Mouse (Mus musculus) E14TG2a.4 (cell line): ENCODE data around the gene Gm9837.

Experiments
- H3K27me3 ChIP-seq: 2 replicates; pipeline ENCODE4 v1.6.1; 2014; ENCODE audit warnings: low read length, control low read depth; ENCODE audit not compliant: insufficient read depth
- H3K36me3 ChIP-seq: 2 replicates; pipeline ENCODE4 v1.6.1; 2014; ENCODE audit warnings: low read length, control low read depth; ENCODE audit not compliant: insufficient read depth
- H3K4me1 ChIP-seq: replicated peaks from 2 replicates; pipeline ENCODE4 v1.6.1; 2014; ENCODE audit warnings: low read depth, low read length, control low read depth
- H3K4me3 ChIP-seq: replicated peaks from 2 replicates; pipeline ENCODE4 v1.5.1; 2014; ENCODE audit warnings: mild to moderate bottlenecking, low read length
- H3K9me3 ChIP-seq: 2 replicates; pipeline ENCODE4 v1.6.1; 2014; ENCODE audit warnings: low read length, control low read depth
- CTCF ChIP-seq: conservative IDR thresholded peaks from 2 replicates; pipeline ENCODE4 v1.5.1; 2014; ENCODE audit warnings: low read length
- NANOG ChIP-seq: IDR thresholded peaks from 2 replicates; pipeline ENCODE4 v1.6.1; 2014; ENCODE audit warnings: borderline replicate concordance, low read length, mixed read lengths
- POU5F1 ChIP-seq: IDR thresholded peaks from 2 replicates; pipeline ENCODE4 v1.6.1; 2014; ENCODE audit warnings: low read length, borderline replicate concordance

Gm9837 gene

DNA sequence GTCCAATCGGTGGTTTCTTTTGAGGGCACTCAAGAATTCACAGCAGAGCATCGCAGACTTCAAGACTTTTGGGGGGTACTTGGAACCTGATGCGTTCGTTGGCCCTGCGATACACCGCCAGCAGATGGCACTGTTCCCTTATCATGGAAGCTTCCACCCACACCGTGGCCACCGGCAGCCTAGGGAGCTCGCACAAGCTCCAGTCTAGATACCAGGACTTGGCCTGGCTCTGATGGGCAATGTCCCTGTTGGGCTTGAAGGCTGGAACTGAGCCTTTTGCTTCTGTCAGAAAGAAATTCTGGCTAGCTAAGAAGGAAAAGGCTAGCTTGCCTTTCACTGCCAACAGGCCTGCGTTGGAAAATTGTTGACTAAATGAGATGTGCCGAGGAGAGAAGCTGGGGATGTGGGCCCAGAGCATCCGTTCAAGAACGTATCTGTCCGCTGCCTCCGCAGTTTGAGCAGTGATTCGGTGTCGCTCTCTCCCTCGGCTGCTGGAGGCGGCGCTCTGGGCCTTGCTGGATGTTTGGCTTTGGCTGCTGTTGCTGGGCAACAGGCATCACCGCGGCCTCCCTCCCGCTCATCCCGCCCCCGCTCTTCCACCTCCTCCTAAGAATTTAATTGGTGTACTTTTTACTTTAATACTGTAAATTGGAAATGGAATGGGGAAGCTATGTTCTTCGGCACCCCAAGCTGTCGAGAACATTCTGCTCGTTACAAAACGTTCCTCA lies at the start of gene Gm9837:
TSS of gene Gm9837 (minus strand) at position 512 of the 728 bp plus-strand sequence.
- peaks cover 31% of the 10 kb centered on the region for H3K4me1 ChIP-seq
- no peaks in the 10 kb centered on the region for H3K9me3 ChIP-seq
- TF ChIP-seq NANOG, result no peak
- TF ChIP-seq POU5F1, result no peak
- TF ChIP-seq CTCF, result peak; percentile 85
- no peaks in the 10 kb centered on the region for H3K36me3 ChIP-seq
- peaks cover 95% of the 10 kb centered on the region for H3K27me3 ChIP-seq
- H3K4me3 ChIP-seq, result peak within 1 kb of the TSS; percentile 24

DNA sequence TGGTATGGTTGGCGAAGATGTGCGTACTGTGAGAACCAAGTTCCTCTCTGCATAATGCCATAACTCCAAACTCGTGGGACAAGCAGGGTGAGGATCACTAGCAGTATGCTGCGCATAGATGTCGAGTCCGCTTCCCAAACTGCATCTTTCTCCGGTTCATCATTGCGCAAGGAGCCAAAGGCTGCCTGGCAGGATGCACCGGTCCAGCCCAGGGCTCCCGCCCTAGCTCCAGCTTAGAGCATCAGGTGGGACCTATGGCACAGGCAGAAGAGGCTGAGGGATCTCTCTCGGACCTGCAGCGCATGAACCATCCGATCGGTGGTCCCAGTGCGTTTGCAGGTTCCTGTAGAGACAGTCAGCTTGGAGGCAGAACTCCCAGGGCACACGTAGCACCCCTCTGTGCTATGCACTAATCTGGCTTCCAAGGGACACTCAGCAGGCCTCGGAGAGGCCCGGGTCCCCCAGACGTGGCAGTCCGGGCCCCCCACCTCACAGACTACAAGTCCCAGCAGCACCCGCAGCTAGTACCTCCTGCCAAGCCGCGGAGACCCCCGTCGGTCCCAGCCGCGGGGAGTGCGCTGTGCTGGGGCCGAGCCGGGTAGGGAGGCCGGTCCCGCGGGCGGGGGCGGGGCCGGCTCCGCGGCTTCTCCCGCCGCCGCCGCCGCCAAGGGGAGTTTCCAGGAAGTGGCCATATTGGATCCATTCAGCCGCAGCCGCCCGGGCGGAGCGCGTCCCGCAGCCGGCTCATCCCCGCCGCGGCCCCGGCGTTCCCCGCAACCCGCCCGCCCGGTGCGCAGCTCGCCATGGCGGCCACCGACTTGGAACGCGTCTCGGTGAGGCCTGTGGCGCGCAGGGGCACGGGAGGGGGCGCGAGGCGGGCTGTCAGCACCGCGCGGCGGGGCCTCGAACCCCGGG lies 49.2 kb upstream of the Gm9837 start, which contains the start of gene Sept8:
TSS of gene Sept8 (plus strand) at position 51 of the 915 bp plus-strand sequence.
- no peak for TF ChIP-seq CTCF
- TF ChIP-seq NANOG, result no peak
- no peak for TF ChIP-seq POU5F1

DNA sequence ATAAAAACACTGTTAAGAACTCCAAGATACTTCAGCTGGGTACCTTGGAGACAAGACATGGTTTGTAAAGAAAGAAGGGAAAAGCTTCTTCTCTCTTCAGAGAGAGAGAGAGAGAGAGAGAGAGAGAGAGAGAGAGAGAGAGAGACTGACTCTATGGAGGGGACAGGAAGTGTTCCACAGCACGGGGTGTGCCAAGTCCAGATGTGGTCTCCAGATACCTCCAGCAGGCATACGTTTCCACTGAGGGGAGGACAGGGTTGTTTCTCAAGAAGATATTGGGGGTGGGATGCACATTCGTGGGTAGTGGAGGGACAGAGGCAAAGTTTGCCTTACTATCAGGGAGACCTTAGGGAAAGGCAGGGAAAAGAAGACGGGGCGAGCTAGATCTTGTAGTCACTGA lies 48.5 kb upstream of the Gm9837 start:
- H3K4me3 ChIP-seq, result peak overlapping the region; percentile 83
- peaks cover 55% of the 10 kb centered on the region for H3K4me1 ChIP-seq
- peaks cover 54% of the 10 kb centered on the region for H3K27me3 ChIP-seq
- no peak for TF ChIP-seq CTCF
- TF ChIP-seq NANOG, result no peak
- no peak for TF ChIP-seq POU5F1
- no peaks in the 10 kb centered on the region for H3K36me3 ChIP-seq
- H3K9me3 ChIP-seq, result no peaks in the 10 kb centered on the region

More for the DNA sequence above, 49.2 kb upstream of the Gm9837 start, which contains the start of gene Sept8:
- no peaks in the 10 kb centered on the region for H3K36me3 ChIP-seq
- peaks cover 50% of the 10 kb centered on the region for H3K4me1 ChIP-seq
- no peaks in the 10 kb centered on the region for H3K9me3 ChIP-seq
- H3K4me3 ChIP-seq, result peak within 1 kb of the TSS; percentile 83
- peaks cover 54% of the 10 kb centered on the region for H3K27me3 ChIP-seq

DNA sequence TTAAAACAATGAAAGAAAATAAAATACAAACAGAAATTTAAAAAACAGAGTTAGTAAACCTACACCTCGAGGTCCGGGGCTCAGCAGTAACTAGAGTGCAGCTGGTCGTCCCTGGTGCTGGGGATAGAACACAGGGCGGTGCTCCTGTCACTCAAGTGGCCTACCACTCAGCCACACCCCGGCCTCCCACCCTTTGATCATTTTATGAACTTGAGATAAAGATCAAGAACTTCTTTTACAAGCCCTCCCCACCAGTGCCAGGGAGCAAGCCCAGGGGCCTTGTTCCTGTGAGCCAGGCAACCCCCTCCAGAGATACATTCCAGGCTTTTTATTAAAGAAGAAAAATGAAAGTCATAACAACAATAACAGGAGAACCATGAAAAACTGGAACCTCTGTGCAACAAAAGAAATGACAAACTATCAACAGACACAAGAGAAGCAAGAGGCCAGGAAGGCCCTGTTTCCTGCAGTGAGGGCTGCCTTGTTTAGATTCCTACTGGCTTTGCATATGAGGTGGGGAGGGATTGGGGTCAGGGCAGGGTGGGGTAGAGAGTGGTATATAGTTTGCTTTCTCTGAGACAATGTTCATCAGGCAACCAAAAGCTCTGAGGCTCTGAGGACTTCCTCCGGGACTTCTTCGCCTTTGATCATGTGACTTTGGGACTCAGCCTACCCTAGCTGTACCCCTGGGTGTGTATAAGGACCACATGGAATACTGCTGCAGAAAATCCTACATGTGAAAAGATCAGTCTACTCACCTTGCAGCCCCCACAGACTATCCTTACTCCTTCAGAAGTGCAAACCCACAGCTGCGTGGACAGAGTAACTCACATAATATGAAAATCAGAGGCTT lies 46.7 kb upstream of the Gm9837 start:
- Histone ChIP-seq H3K4me3 (no peak overlapping the region), H3K36me3 (no peaks in the 10 kb centered on the region), H3K27me3 (peaks cover 47% of the 10 kb centered on the region), H3K9me3 (no peaks in the 10 kb centered on the region), H3K4me1 (peaks cover 56% of the 10 kb centered on the region)
- TF ChIP-seq POU5F1 (no peak), NANOG (no peak), CTCF (no peak)

DNA sequence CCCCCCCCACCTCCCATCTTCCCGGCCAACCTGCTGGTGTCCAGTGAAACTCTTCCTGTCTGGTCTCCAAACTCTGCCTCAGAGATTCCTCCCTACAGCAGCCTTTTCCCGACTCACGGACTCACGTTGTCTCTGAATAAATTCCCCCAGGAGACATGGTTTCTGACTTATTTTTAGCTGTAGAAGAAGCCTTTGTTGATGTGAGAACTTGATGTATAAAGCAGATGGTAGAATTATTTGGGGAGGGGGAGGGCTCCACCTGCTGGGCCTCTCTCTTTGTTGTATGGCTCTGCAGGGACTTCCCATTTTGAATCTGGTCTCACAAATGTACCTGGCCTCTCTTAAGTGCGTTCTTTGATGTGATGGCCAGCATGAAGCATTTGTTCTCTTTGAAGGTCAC lies 40.1 kb upstream of the Gm9837 start:
- Histone ChIP-seq H3K36me3 (no peaks in the 10 kb centered on the region), H3K9me3 (no peaks in the 10 kb centered on the region), H3K4me1 (peaks cover 43% of the 10 kb centered on the region), H3K27me3 (no peaks in the 10 kb centered on the region; the same call in 1 of the 2 replicates), H3K4me3 (no peak overlapping the region)
- TF ChIP-seq POU5F1 (no peak), CTCF (no peak), NANOG (no peak)

DNA sequence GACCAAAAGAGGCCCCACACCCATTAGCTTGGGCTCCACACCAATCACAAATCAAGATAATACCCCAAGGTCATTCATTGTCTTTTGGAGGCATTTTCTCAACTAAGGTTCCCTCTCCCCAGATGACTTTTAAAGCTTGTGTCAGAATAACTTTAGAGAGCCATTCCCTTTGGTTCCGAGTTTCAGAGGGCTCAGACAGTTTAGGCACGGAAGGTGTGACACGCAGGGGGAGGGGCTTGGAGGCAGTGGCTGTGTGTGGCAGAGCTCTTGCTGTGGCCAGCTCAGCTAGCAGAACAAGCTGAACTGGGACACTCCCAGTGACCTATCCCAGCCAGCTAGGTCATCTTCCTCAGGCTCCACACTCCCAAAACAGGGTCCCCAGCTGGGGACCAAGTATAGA lies 38.3 kb upstream of the Gm9837 start:
- no peaks in the 10 kb centered on the region for H3K36me3 ChIP-seq
- H3K9me3 ChIP-seq, result no peaks in the 10 kb centered on the region
- no peak overlapping the region for H3K4me3 ChIP-seq
- no peaks in the 10 kb centered on the region; the same call in 1 of the 2 replicates for H3K27me3 ChIP-seq
- TF ChIP-seq POU5F1 (no peak), NANOG (no peak), CTCF (no peak)
- H3K4me1 ChIP-seq, result peaks cover 27% of the 10 kb centered on the region

DNA sequence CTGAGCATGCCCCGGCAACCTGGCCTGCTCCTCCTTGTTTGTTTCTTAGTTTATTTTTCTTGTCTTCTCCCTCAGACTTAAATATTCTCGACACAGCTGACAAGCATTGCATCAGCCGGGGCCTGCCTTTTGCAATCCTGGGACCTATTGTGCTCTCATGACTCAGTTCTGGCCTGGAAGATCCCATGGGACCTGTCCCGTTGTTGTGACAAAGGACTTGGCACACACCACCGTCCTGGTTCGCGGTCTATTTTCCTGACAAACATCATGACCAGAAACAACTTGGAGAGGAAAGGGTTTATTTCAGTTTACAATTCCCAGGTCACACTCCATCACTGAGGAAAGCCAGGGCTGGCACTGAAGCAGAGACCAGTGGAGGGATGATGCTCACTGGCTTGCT lies 37.9 kb upstream of the Gm9837 start:
- Histone ChIP-seq H3K9me3 (no peaks in the 10 kb centered on the region), H3K4me3 (no peak overlapping the region), H3K36me3 (no peaks in the 10 kb centered on the region), H3K4me1 (peaks cover 27% of the 10 kb centered on the region), H3K27me3 (no peaks in the 10 kb centered on the region; the same call in 1 of the 2 replicates)
- TF ChIP-seq CTCF, result no peak
- no peak for TF ChIP-seq NANOG
- no peak for TF ChIP-seq POU5F1
